20 mouse cellular contexts compared by ENCODE assay signal in the genomic region with DNA sequence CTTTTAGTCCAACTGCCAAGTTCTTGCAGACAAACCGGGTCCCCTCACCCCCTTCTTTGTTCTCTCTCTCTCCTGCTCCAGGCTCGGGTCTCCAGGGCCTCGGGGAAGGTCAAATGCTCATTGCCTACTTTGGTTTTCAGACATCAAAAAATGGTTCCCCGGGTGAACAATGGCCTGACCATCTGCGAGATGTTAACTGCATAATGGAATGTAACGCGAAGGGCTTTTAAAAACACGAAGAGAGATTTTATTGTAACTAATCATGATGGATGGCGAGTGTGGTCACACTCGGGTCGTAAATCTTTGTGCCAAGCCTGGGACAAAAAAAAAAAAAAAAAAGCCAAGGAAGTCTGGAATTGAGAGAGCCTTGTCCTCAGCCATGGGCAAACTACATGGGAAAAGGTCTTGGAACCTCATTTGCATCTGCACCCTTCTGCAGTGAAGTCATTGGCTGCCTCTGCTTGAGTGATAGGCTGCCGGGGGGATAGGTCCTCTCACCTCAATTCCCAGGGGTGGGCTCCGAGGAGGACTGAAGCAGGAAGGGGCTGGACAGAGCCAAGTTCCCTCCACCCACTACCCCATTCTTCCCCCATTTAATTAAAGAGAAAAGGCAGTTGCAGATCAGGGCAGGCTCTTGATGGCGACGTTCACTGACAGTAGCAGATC.
A peak's percentile ranks its signal among the peaks of the same experiment; 100 is the strongest.
DNase-seq lines count a peak whose midpoint lies in the region; ATAC-seq and TF ChIP-seq lines count a peak whose summit lies in the region.
"Had no signal": no experiment of that assay in that cellular context is flagged by ENCODE, and none has a peak within 500 bp of the region (broad histone marks: within the 10 kb centered on the region; RNA-seq: fewer than 3 reads in every experiment).

No protein-coding gene starts in this region.

- TF ChIP-seq POLR2A in brain, embryonic 14.5 days (IDR thresholded peaks at IDR 0.05; ENCODE audit: borderline replicate concordance, extremely low read depth, insufficient read depth, insufficient read length, poor library complexity, severe bottlenecking), result no peak

- WGBS in kidney, postnatal 0 days, result 12% methylated on average over 15 of the region's 15 CpGs
- WGBS in neural tube, embryonic 11.5 days, result 10% methylated on average over 15 of the region's 15 CpGs

- H3K9ac ChIP-seq in kidney, postnatal 0 days (ENCODE audit: low read depth, low read length), result no peak overlapping the region
- no peak overlapping the region for H3K9ac ChIP-seq in neural tube, embryonic 11.5 days (ENCODE audit: low read length)
- H3K9ac ChIP-seq: forebrain, embryonic 12.5 days; heart, embryonic 13.5 days; liver, postnatal 0 days; midbrain, embryonic 15.5 days had no signal

- no peak for TF ChIP-seq CTCF in kidney, postnatal 0 days (IDR thresholded peaks at IDR 0.05; ENCODE audit: low read depth)
- no peak for TF ChIP-seq CTCF in brain, embryonic 14.5 days (IDR thresholded peaks at IDR 0.05; ENCODE audit: borderline replicate concordance, extremely low read depth, insufficient read depth, insufficient read length)

- H3K4me1 ChIP-seq in kidney, postnatal 0 days (replicated peaks; ENCODE audit: insufficient read depth, low read length), result peaks cover 7% of the 10 kb centered on the region; the same call in 1 of the 2 replicates
- H3K4me1 ChIP-seq in neural tube, embryonic 11.5 days (ENCODE audit: control insufficient read depth, insufficient read depth, low read length), result peaks cover 3% of the 10 kb centered on the region
- H3K4me1 ChIP-seq: heart, embryonic 13.5 days; midbrain, embryonic 15.5 days had no signal

- peaks cover 5% of the 10 kb centered on the region; the same call in 1 of the 2 replicates for H3K27me3 ChIP-seq in kidney, postnatal 0 days (ENCODE audit: insufficient read depth, low read length)
- H3K27me3 ChIP-seq in neural tube, embryonic 11.5 days (ENCODE audit: control insufficient read depth, insufficient read depth, low read length), result no peaks in the 10 kb centered on the region
- H3K27me3 ChIP-seq: heart, embryonic 13.5 days; midbrain, embryonic 15.5 days had no signal

- peak; percentile 50 for DNase-seq in kidney, postnatal 0 days (ENCODE audit: low spot score)
- DNase-seq in kidney, adult 9 months, result no peak
- DNase-seq in brain, embryonic 14.5 days (ENCODE audit: low read depth), result peak; percentile 20
- peak; percentile 43 for DNase-seq in embryo, embryonic 9.5 days (ENCODE audit: extremely low spot score)
- peak; percentile 65 for DNase-seq in neural tube, embryonic 11.5 days (ENCODE audit: low spot score)
- DNase-seq in natural killer cell, adult 2 months (ENCODE audit: low spot score in 2 of 2), result no peak
- DNase-seq in cerebellum, adult 11-12 months, result no peak
- DNase-seq: cerebellum, postnatal 10 days; gastrocnemius, postnatal 14 days; heart, adult 18-20 months; kidney, adult 8-10 months; liver, postnatal 0 days; lung, postnatal 14 days; right cerebral cortex, postnatal 4 days; thymus, postnatal 4 days had no signal

- H3K4me3 ChIP-seq in kidney, postnatal 0 days (replicated peaks; ENCODE audit: low read depth, low read length), result no peak overlapping the region
- no peak overlapping the region for H3K4me3 ChIP-seq in neural tube, embryonic 11.5 days (ENCODE audit: low read depth, low read length)
- H3K4me3 ChIP-seq: forebrain, embryonic 12.5 days; heart, embryonic 13.5 days; midbrain, embryonic 15.5 days; myocyte had no signal

- ATAC-seq in kidney, postnatal 0 days (replicated peaks; ENCODE audit: low FRiP score, low read depth), result no peak
- no peak; the same call in 1 of the 2 replicates for ATAC-seq in neural tube, embryonic 11.5 days (ENCODE audit: insufficient read depth, low FRiP score, low TSS enrichment)
- ATAC-seq: liver, postnatal 0 days; midbrain, embryonic 15.5 days had no signal

- H3K36me3 ChIP-seq in kidney, postnatal 0 days (ENCODE audit: insufficient read depth, low read length), result no peaks in the 10 kb centered on the region
- no peaks in the 10 kb centered on the region for H3K36me3 ChIP-seq in neural tube, embryonic 11.5 days (ENCODE audit: control insufficient read depth, insufficient read depth, low read length)
- H3K36me3 ChIP-seq: forebrain, embryonic 12.5 days; heart, embryonic 13.5 days; midbrain, embryonic 15.5 days had no signal

- no peak overlapping the region for H3K4me2 ChIP-seq in kidney, postnatal 0 days (ENCODE audit: low read length)
- no peak overlapping the region for H3K4me2 ChIP-seq in neural tube, embryonic 11.5 days (ENCODE audit: low read depth)
- H3K4me2 ChIP-seq: forebrain, embryonic 12.5 days; heart, embryonic 13.5 days; midbrain, embryonic 15.5 days had no signal

- H3K27ac ChIP-seq in kidney, postnatal 0 days, result no peak overlapping the region
- H3K27ac ChIP-seq in neural tube, embryonic 11.5 days (ENCODE audit: low read depth, low read length), result no peak overlapping the region
- H3K27ac ChIP-seq: forebrain, embryonic 12.5 days; heart, embryonic 13.5 days; midbrain, embryonic 15.5 days; stomach, postnatal 0 days had no signal

- no peaks in the 10 kb centered on the region for H3K9me3 ChIP-seq in kidney, postnatal 0 days (replicated peaks; ENCODE audit: low read length)
- H3K9me3 ChIP-seq in neural tube, embryonic 11.5 days (ENCODE audit: control insufficient read depth, low read length), result no peaks in the 10 kb centered on the region
- H3K9me3 ChIP-seq: forebrain, embryonic 12.5 days; heart, embryonic 13.5 days; midbrain, embryonic 15.5 days had no signal

Comparison
In these comparisons a context has a peak if more than half of its experiments do, and no peak if none do; other contexts are left out.
1. DNase-seq: peak in kidney, postnatal 0 days (single experiment), brain, embryonic 14.5 days (single experiment), embryo, embryonic 9.5 days (single experiment) and neural tube, embryonic 11.5 days (single experiment); none in kidney, adult 9 months (single experiment), natural killer cell, adult 2 months (0 of 2) and cerebellum, adult 11-12 months (single experiment).